Mouse (Mus musculus) forebrain, embryonic 13.5 days (tissue): ENCODE measurements around the gene Aqp3. TPM values are rescaled to one million over a fixed set of nuclear protein-coding genes. Genes with fewer than 3 reads are reported as not detected.

ENCODE experiments used
- ATAC-seq: fragments of 200-750 bp; cut with Nextera tagmentation; 2 replicates; pipeline ENCODE4 v1.8.0; 2017
- H3K27ac ChIP-seq: fragments of 300-500 bp; sonication (generic); 2 replicates; pipeline ENCODE4 v1.5.1; 2015; ENCODE audit warnings: inconsistent platforms, mild to moderate bottlenecking, moderate library complexity
- H3K27me3 ChIP-seq: fragments of 300-500 bp; sonication (generic); 2 replicates; pipeline ENCODE4 v1.6.1; 2015; ENCODE audit warnings: mild to moderate bottlenecking, inconsistent platforms
- H3K36me3 ChIP-seq: fragments of 300-500 bp; sonication (generic); 2 replicates; pipeline ENCODE4 v1.6.1; 2015; ENCODE audit warnings: mild to moderate bottlenecking, inconsistent platforms; ENCODE audit not compliant: poor library complexity, severe bottlenecking
- H3K4me1 ChIP-seq: fragments of 300-500 bp; sonication (generic); 2 replicates; pipeline ENCODE4 v1.6.1; 2015; ENCODE audit warnings: inconsistent platforms
- H3K4me2 ChIP-seq: fragments of 300-500 bp; sonication (generic); 2 replicates; pipeline ENCODE4 v1.6.1; 2015; ENCODE audit warnings: inconsistent platforms, mild to moderate bottlenecking, moderate library complexity
- H3K4me3 ChIP-seq: fragments of 300-500 bp; sonication (generic); 2 replicates; pipeline ENCODE4 v1.5.1; 2015; ENCODE audit warnings: mild to moderate bottlenecking, inconsistent platforms
- H3K9ac ChIP-seq: fragments of 300-500 bp; sonication (generic); 2 replicates; pipeline ENCODE4 v1.6.1; 2015; ENCODE audit warnings: mild to moderate bottlenecking, inconsistent platforms
- H3K9me3 ChIP-seq: fragments of 300-500 bp; sonication (generic); replicated peaks from 2 replicates; pipeline ENCODE4 v1.6.1; 2016; ENCODE audit warnings: inconsistent platforms
- WGBS: fragments of 180-500 bp; shearing (Covaris S2); methylation state at CpG from one replicate; pipeline ENCODE4 v1.1.7; 2015; 5-methylcytosine and 5-hydroxymethylcytosine counted together
- polyA plus RNA-seq: library from polyadenylated mRNA; unstranded; fragments of >200 nt; fragmentation: Nextera tagmentation; extraction: Ambion mirVana; gene quantifications from 2 replicates; pipeline ENCODE4 v1.2.1, GENCODE M21; 2015

Aqp3 gene
- polyA plus RNA-seq, 1 experiment from 2014 or later: not detected

GRCm38 (mm10) chr4:41124180-41124951 lies 26.4 kb upstream of the Aqp3 start, which contains the start of gene Nol6:
Nol6 (minus strand) TSS chr4:41124455.
- H3K9me3 ChIP-seq: no peaks in the 10 kb centered on the region

GRCm38 (mm10) chr4:41118706-41119292 lies 20.8 kb upstream of the Aqp3 start:
- Histone ChIP-seq H3K9ac (no peak overlapping the region), H3K27me3 (no peaks in the 10 kb centered on the region), H3K4me2 (no peak overlapping the region), H3K36me3 (peaks cover 87% of the 10 kb centered on the region), H3K9me3 (no peaks in the 10 kb centered on the region), H3K27ac (no peak overlapping the region), H3K4me1 (peaks cover 10% of the 10 kb centered on the region), H3K4me3 (no peak overlapping the region)
- 71% methylated on average over 11 of the region's 11 CpGs for WGBS
- peak; percentile 31 for ATAC-seq

More at GRCm38 (mm10) chr4:41124180-41124951, 26.4 kb upstream of the Aqp3 start, which contains the start of gene Nol6:
- H3K27ac ChIP-seq: no peak within 1 kb of the TSS
- H3K4me2 ChIP-seq: peak within 1 kb of the TSS; percentile 88
- H3K4me3 ChIP-seq: peak within 1 kb of the TSS; percentile 65
- peak; percentile 100 for ATAC-seq
- 4% methylated on average over 29 of the region's 29 CpGs for WGBS
- peaks cover 32% of the 10 kb centered on the region for H3K36me3 ChIP-seq
- no peaks in the 10 kb centered on the region; the same call in 1 of the 2 replicates for H3K27me3 ChIP-seq
- H3K4me1 ChIP-seq: peaks cover 10% of the 10 kb centered on the region
- peak within 1 kb of the TSS; percentile 66 for H3K9ac ChIP-seq

GRCm38 (mm10) chr4:41116817-41117216 lies 18.8 kb upstream of the Aqp3 start:
- no peaks in the 10 kb centered on the region for H3K27me3 ChIP-seq
- H3K27ac ChIP-seq: no peak overlapping the region
- peaks cover 84% of the 10 kb centered on the region for H3K36me3 ChIP-seq
- ATAC-seq: no peak
- no peaks in the 10 kb centered on the region for H3K9me3 ChIP-seq
- no peak overlapping the region for H3K4me3 ChIP-seq
- H3K9ac ChIP-seq: no peak overlapping the region
- no peak overlapping the region for H3K4me2 ChIP-seq
- 85% methylated on average over 3 of the region's 3 CpGs for WGBS
- no peaks in the 10 kb centered on the region for H3K4me1 ChIP-seq

- Histone ChIP-seq H3K4me1 (no peaks in the 10 kb centered on the region), H3K9me3 (no peaks in the 10 kb centered on the region), H3K36me3 (peaks cover 73% of the 10 kb centered on the region), H3K27ac (no peak overlapping the region), H3K9ac (no peak overlapping the region), H3K27me3 (no peaks in the 10 kb centered on the region), H3K4me3 (no peak overlapping the region), H3K4me2 (no peak overlapping the region)
- ATAC-seq: no peak
- WGBS: 93% methylated on average over 15 of the region's 15 CpGs
Observed at GRCm38 (mm10) chr4:41115793-41116192, 17.8 kb upstream of the Aqp3 start.

GRCm38 (mm10) chr4:41115074-41115473 lies 17.1 kb upstream of the Aqp3 start:
- no peak overlapping the region for H3K4me3 ChIP-seq
- no peak overlapping the region for H3K27ac ChIP-seq
- no peaks in the 10 kb centered on the region for H3K27me3 ChIP-seq
- no peaks in the 10 kb centered on the region for H3K9me3 ChIP-seq
- no peak for ATAC-seq
- H3K36me3 ChIP-seq: peaks cover 66% of the 10 kb centered on the region
- no peak overlapping the region for H3K4me2 ChIP-seq
- H3K9ac ChIP-seq: no peak overlapping the region
- 90% methylated on average over 6 of the region's 6 CpGs for WGBS
- H3K4me1 ChIP-seq: no peaks in the 10 kb centered on the region

- peaks cover 60% of the 10 kb centered on the region for H3K36me3 ChIP-seq
- no peak for ATAC-seq
- no peak overlapping the region for H3K4me3 ChIP-seq
- no peaks in the 10 kb centered on the region for H3K27me3 ChIP-seq
- WGBS: 79% methylated on average over 9 of the region's 9 CpGs
- H3K27ac ChIP-seq: no peak overlapping the region
- no peaks in the 10 kb centered on the region for H3K4me1 ChIP-seq
- H3K4me2 ChIP-seq: no peak overlapping the region
- H3K9ac ChIP-seq: no peak overlapping the region
- H3K9me3 ChIP-seq: no peaks in the 10 kb centered on the region
Observed at GRCm38 (mm10) chr4:41114358-41115070, 16.5 kb upstream of the Aqp3 start.

GRCm38 (mm10) chr4:41108717-41109425 lies 10.9 kb upstream of the Aqp3 start:
- WGBS: 87% methylated on average over 10 of the region's 10 CpGs
- no peak overlapping the region for H3K4me3 ChIP-seq
- H3K9ac ChIP-seq: no peak overlapping the region
- peaks cover 10% of the 10 kb centered on the region; the same call in 1 of the 2 replicates for H3K4me1 ChIP-seq
- no peak overlapping the region for H3K27ac ChIP-seq
- no peaks in the 10 kb centered on the region for H3K27me3 ChIP-seq
- no peak for ATAC-seq
- H3K9me3 ChIP-seq: no peaks in the 10 kb centered on the region
- H3K4me2 ChIP-seq: no peak overlapping the region
- H3K36me3 ChIP-seq: peaks cover 4% of the 10 kb centered on the region; the same call in 1 of the 2 replicates

GRCm38 (mm10) chr4:41107440-41107839 lies 9.5 kb upstream of the Aqp3 start:
- Histone ChIP-seq H3K27ac (no peak overlapping the region), H3K4me2 (no peak overlapping the region), H3K27me3 (no peaks in the 10 kb centered on the region), H3K4me1 (peaks cover 10% of the 10 kb centered on the region; the same call in 1 of the 2 replicates), H3K9ac (no peak overlapping the region), H3K9me3 (no peaks in the 10 kb centered on the region), H3K4me3 (no peak overlapping the region), H3K36me3 (no peaks in the 10 kb centered on the region)
- no peak for ATAC-seq
- WGBS: 61% methylated on average over 4 of the region's 4 CpGs

GRCm38 (mm10) chr4:41102901-41103300 lies 4.9 kb upstream of the Aqp3 start:
- H3K9me3 ChIP-seq: no peaks in the 10 kb centered on the region

GRCm38 (mm10) chr4:41100986-41101385 lies 3.0 kb upstream of the Aqp3 start:
- Histone ChIP-seq H3K27ac (no peak overlapping the region), H3K4me3 (no peak overlapping the region), H3K27me3 (peaks cover 36% of the 10 kb centered on the region), H3K4me2 (no peak overlapping the region), H3K4me1 (peaks cover 10% of the 10 kb centered on the region; the same call in 1 of the 2 replicates), H3K9ac (no peak overlapping the region), H3K36me3 (no peaks in the 10 kb centered on the region), H3K9me3 (no peaks in the 10 kb centered on the region)
- ATAC-seq: no peak
- 32% methylated on average over 1 of the region's 1 CpGs for WGBS

More at GRCm38 (mm10) chr4:41102901-41103300, 4.9 kb upstream of the Aqp3 start:
- no peaks in the 10 kb centered on the region for H3K36me3 ChIP-seq
- H3K27me3 ChIP-seq: peaks cover 17% of the 10 kb centered on the region
- no peak overlapping the region for H3K27ac ChIP-seq
- peaks cover 15% of the 10 kb centered on the region; the same call in 1 of the 2 replicates for H3K4me1 ChIP-seq
- H3K9ac ChIP-seq: no peak overlapping the region
- no peak overlapping the region for H3K4me2 ChIP-seq
- no peak overlapping the region for H3K4me3 ChIP-seq
- ATAC-seq: no peak

- Histone ChIP-seq H3K4me3 (peak overlapping the region; percentile 48), H3K36me3 (no peaks in the 10 kb centered on the region), H3K27ac (no peak overlapping the region), H3K9me3 (no peaks in the 10 kb centered on the region), H3K4me2 (peak overlapping the region; percentile 94), H3K4me1 (peaks cover 12% of the 10 kb centered on the region; the same call in 1 of the 2 replicates), H3K9ac (peak overlapping the region; percentile 58), H3K27me3 (peaks cover 41% of the 10 kb centered on the region)
- 27% methylated on average over 11 of the region's 11 CpGs for WGBS
- peak; percentile 27; the same call in 1 of the 2 replicates for ATAC-seq
Observed at GRCm38 (mm10) chr4:41098577-41098951, 581 bp upstream of the Aqp3 start.
